Mouse (Mus musculus) layer of hippocampus, postnatal 36 days (tissue): ENCODE measurements at regions not wholly inside any gene's neighbourhood (a gene's known extent, or its start where the extent isn't known, plus 50 kb on each side); places are given as distances from the start of the nearest gene placed in this dataset.
"Not testable (repeated sequence)": the region's sequence is repeated elsewhere in the genome, so short reads cannot be mapped to it uniquely, and the experiment has no call there.

Experiments
- DNase-seq, 2 experiments: peaks; one replicate each; pipeline ENCODE4 v3.0.0; 2022

DNA sequence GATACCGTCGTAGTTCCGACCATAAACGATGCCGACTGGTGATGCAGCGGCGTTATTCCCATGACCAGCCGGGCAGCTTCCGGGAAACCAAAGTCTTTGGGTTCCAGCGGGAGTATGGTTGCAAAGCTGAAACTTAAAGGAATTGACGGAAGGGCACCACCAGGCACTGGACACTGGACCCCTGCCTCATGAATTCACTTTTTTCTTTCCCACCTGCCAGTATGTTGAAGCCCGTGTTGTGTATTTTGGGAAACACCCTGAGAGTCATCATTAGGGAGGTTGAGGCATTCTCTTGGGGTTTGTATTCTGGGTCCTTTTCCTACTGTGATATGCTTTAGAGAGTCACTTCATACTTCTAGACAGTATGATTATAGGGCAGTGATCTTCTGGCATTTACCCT lies 197.9 kb downstream of the Samd9l start:
- not testable (repeated sequence) for DNase-seq

- DNase-seq: peak; percentile 4 to 6
Measured at GRCm38 (mm10) chr6:3201107-3201506, 198.3 kb downstream of the Samd9l start.

DNA sequence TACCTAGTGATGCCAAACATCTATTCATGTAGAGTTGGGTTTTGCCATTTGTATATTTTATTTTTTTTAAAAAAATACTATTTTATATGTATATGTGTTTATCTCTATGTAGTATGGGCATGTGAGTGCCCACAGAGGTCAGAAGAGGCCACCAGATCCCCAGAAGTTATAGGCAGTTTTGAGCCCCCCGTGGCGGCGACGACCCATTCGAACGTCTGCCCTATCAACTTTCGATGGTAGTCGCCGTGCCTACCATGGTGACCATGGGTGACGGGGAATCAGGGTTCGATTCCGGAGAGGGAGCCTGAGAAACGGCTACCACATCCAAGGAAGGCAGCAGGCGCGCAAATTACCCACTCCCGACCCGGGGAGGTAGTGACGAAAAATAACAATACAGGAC lies 198.8 kb downstream of the Samd9l start:
- peak; percentile 61 to 62 for DNase-seq

DNA sequence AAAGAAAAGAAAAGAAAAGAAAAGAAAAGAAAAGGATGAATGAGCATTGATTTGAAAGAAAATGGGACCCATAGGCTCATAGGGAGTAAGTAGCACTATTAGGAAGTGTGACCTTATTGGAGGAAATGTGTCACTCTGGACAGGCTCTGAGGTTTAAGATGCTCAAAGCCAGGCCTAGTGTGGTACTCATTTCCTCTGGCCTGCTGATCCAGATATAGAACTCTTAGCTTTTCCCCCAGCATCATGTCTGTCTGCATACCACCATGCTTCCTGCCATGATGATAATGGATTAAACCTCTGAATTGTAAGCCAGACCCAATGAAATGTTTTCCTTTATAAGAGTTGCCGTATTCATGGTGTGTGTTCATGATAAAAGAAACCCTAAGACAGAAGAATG lies 206.9 kb downstream of the Samd9l start:
- not testable (repeated sequence) for DNase-seq

DNA sequence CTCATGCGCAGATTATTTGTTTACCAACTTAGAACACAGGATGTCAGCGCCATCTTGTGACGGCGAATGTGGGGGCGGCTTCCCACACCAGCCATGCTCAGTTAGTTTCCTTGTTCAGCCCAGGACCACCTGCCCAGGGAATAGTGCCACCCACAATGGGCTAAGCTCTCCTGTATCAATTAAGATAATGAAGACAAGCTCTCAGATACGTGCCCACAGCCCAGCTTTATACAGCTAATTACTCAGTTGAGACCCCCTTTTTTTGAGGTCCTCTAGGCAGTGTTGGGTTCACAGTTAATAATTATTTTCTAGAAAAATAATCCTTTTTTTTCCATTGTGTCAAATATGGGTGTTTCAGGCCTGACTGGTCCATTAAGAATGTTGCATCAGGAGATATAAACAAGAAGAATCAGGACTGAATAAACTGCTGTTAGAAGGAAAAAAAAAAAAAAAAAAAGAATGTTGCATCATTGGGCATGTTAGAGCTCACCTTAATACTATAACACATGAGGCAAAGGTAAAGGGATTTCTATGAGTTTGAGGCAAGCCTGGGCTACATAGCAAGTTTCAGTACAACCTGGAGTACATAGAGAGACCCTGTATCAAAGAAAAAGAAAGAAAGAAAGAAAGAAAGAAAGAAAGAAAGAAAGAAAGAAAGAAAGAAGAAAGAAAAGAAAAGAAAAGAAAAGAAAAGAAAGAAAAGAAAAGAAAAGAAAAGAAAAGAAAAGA lies 207.5 kb downstream of the Samd9l start:
- DNase-seq: not testable (repeated sequence)

DNA sequence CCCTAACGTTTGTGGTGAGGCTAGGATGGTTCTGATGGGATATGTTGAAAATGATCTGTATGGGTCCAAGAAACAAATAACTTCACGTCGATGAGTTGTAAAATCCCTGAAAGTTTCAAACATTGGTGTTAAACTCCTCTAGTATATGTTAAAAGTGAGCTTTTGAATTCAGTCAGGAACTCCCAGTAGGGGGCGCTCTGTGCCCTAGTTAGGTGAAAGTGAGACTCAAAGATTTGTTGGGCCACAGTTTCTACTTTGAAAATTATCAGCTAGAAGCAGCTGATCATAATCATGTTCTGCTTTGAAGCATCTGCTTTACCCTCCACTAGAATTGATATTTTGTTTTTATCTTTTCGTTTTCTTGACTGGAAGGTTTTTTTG lies 215.6 kb downstream of the Samd9l start:
- no peak for DNase-seq

GRCm38 (mm10) chr6:3182889-3183818 lies 216.2 kb downstream of the Samd9l start:
- DNase-seq: peak in 1 of 2 experiments; percentile 2

DNA sequence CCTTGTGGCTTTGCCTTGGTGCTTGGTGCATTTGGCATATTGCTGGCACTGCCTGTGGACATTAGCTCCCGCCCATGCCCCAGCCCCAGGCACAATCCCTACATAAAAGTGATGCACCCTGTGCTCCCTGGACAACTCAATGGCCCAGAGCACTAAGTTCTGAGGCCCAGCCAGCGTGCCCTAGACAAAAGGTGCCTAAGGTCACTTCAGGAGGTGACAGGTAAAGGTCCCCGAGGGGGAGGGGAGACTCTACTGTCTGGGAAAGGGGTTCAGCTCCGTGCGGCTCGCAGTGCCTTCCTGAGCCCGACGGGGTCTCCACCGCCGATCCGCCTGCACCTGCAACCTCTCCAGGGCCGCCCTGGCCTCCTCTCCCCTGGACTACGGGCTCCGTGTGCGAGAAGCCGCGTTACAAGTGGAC lies 216.9 kb downstream of the Samd9l start:
- not testable (repeated sequence) for DNase-seq

DNA sequence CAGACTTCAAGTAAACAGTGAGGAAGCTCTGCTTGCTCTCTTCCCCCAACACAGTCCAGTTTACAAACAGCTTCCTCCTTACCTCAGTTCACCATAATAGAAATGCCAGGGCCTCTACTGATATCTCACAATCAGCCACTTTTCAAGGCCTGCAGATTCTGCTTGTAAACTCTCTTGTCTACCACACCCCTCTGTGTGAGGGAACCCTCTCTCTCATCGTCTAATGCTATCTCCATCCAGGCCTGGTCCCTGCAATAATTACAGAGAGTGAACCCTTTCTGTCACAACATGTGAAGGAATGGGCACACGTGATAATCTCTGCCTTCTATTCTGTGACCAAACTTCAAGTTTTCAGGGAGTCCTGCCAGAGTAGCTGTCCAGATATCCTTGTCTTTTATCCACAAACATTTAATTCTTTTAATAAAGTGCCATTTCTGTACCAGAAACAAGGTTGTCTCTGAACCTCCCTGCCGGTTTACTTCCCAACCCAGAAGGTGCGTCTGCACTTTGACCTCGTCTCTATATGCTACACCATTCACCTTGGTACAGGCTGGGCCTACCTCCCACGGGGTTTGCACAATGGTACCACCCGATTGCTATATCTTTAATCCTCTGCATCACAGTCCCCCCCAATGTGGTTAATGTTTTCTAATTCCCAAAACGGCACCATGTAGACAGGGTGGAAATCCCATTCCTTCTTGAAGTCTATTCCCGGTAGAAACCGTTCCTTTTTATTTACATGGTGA lies 219.6 kb downstream of the Samd9l start:
- not testable (repeated sequence) for DNase-seq

DNA sequence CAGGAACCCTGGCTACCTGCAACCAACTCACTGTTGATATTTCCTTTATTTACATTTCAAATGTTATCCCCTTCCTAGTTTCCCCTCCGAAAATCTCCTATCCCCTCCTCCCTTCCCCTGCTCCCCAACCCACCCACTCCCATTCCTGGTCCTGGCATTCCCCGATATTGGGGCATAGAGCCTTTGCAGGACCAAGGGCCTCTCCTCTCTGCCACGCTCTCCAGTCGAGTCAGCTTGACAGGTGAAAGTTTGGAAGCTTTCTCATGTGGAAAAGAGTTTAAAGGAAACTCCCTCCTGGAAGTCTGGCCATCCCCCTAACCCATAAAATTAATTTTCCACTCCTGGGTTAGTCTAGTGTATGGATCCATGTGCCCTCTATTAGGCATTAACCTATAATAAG lies 229.9 kb downstream of the Samd9l start:
- not testable (repeated sequence) for DNase-seq

DNA sequence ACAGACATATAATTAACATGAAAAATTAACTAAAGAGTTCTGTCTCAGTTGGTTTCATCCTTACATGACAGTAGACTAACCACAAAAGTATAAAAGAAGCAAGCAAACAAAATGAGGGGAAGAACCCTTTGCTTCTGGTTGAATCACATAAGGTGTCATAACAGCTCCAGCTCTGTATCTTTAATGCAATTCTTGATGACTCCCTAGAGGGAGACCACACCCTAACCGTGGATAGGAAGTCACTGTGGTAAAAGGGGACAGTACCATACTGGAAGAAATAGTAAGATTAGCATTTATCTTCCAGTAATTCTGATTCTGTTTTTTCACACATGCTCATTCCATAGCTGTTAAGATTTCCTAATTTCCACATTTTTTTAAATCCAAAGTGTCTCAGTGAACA lies 233.2 kb downstream of the Samd9l start:
- not testable (repeated sequence) for DNase-seq

DNA sequence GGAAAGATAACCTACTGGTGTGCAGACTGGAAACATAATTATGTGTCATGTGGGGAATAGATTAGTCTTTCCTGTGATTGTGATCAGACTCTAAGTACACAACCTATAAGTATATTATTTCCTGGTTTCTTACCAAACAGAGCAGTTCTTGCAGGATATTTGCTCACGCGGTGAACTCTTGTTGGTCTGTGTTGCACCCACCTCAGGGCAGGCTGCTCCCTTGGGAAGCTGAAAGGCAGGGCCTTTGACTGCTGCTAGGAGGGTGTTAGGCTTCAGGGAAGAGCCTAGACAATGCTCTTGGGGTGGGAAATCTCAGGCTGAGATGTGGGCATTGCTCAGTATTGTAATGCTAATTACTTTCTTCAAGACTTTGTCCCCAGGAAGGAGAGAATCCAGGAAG lies 247.5 kb downstream of the Samd9l start:
- not testable (repeated sequence) for DNase-seq

DNA sequence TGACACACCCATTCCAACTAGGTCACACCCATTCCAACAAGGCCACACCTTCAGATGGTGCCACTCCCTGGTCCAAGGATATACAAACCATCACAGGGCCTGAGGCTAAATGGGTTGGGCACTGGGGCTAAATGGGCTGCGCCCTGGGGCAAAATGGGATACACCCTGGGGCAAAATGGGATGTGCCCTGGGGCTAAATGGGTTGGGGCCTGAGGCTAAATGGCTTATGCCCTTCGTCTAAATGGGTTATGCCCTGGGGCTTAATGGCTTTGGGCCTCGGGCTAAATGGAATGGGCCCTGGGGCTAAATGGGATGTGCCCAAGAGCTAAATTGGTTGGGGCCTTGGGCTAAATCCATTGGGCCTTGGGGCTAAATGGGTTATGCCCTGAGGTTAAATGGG lies 261.5 kb downstream of the Samd9l start:
- DNase-seq: not testable (repeated sequence)

GRCm38 (mm10) chr6:3133763-3134162 lies 265.6 kb downstream of the Samd9l start:
- DNase-seq: not testable (repeated sequence)

DNA sequence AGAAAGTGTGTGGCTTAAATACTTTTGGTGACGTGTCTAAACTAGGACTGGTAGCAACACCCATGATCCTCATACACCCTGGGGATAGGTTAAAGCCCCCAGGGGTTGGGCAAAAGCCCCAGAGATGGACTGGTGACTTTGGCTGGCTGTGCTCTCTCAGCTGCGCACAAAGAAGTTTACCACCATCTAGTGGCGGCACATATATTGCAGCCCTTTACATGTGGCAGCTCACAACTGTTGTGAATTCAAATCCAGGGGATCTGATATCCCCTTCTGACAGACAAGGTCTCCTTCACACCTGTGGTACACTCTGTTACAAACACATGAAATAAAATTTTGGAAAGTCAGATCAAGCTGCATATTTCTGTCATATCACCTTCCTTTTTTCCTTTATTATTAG lies 283.1 kb downstream of the Samd9l start:
- DNase-seq: not testable (repeated sequence)
